Mouse (Mus musculus) lung, embryonic 16.5 days (tissue): Measurements from ENCODE around the gene Gm20517. TPM values are rescaled to one million over a fixed set of nuclear protein-coding genes. Genes with fewer than 3 reads are reported as not detected.
"Not testable (repeated sequence)": the region's sequence is repeated elsewhere in the genome, so short reads cannot be mapped to it uniquely, and the experiment has no call there.

Source experiments
- ATAC-seq: fragments of 200-750 bp; cut with Nextera tagmentation; 2 replicates; pipeline ENCODE4 v1.8.0; 2017; ENCODE audit warnings: low read depth, mild to moderate bottlenecking, moderate library complexity
- H3K27ac ChIP-seq: fragments of 300-500 bp; sonication (generic); 2 replicates; pipeline ENCODE4 v1.5.1; 2014; ENCODE audit warnings: mild to moderate bottlenecking, control low read depth, low read length
- H3K27me3 ChIP-seq: fragments of 300-500 bp; sonication (generic); 2 replicates; pipeline ENCODE4 v1.6.1; 2014; ENCODE audit warnings: low read depth, low read length, mixed read lengths; ENCODE audit not compliant: control insufficient read depth, insufficient read depth
- H3K36me3 ChIP-seq: fragments of 300-500 bp; sonication (generic); 2 replicates; pipeline ENCODE4 v1.6.1; 2014; ENCODE audit warnings: low read length; ENCODE audit not compliant: control insufficient read depth, insufficient read depth
- H3K4me1 ChIP-seq: fragments of 300-500 bp; sonication (generic); replicated peaks from 2 replicates; pipeline ENCODE4 v1.6.1; 2014; ENCODE audit warnings: low read length, mixed read lengths; ENCODE audit not compliant: control insufficient read depth, insufficient read depth
- H3K4me2 ChIP-seq: fragments of 300-500 bp; sonication (generic); 2 replicates; pipeline ENCODE4 v1.6.1; 2014; ENCODE audit warnings: low read depth, low read length, control low read depth
- H3K4me3 ChIP-seq: fragments of 300-500 bp; sonication (generic); 2 replicates; pipeline ENCODE4 v1.5.1; 2014; ENCODE audit warnings: mild to moderate bottlenecking, low read length, control low read depth
- H3K9ac ChIP-seq: fragments of 300-500 bp; sonication (generic); 2 replicates; pipeline ENCODE4 v1.6.1; 2014; ENCODE audit warnings: low read length, control low read depth
- H3K9me3 ChIP-seq: fragments of 300-500 bp; sonication (generic); 2 replicates; pipeline ENCODE4 v1.6.1; 2016; ENCODE audit warnings: low read length; ENCODE audit not compliant: control insufficient read depth
- WGBS: fragments of 180-500 bp; shearing (Covaris S2); extraction: QIAGEN DNeasy Blood & Tissue Kit; methylation state at CpG from one replicate; pipeline ENCODE4 v1.1.7; 2014; 5-methylcytosine and 5-hydroxymethylcytosine counted together
- polyA plus RNA-seq: library from polyadenylated mRNA; unstranded; fragments of >200 nt; fragmentation: Nextera tagmentation; extraction: Ambion mirVana; gene quantifications from 2 replicates; pipeline ENCODE4 v1.2.1, GENCODE M21; 2015

The Gm20517 gene
- polyA plus RNA-seq, 1 experiment from 2014 or later = 2.2 TPM

GRCm38 (mm10) chr17:47654346-47654745 is 43.0 kb downstream of the Gm20517 start:
- H3K27me3 ChIP-seq, ATAC-seq, H3K27ac ChIP-seq, H3K4me1 ChIP-seq, H3K4me2 ChIP-seq, H3K9ac ChIP-seq, H3K4me3 ChIP-seq, H3K9me3 ChIP-seq, H3K36me3 ChIP-seq: not testable (repeated sequence)
- 93% methylated on average over 8 of the region's 8 CpGs for WGBS

DNA sequence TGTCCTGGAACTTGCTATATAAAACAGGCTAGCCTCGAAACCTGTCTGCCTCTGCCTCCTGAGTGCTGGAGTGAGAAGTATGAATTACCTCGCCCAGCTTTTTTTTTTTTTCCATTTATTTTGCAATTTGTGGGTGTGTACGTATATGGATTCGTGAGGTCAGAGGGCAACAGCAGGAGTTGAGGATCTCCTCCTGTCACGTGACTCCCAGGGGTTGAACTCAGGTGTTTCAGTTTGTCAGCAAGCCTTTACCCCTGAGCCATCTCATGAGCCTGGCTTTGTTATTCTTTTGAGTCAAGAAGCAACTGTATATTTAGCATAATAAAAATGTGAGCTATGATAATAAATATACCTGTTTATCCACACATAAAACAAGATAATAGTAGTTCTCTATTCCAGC is 44.3 kb downstream of the Gm20517 start:
- 67% methylated on average over 5 of the region's 5 CpGs for WGBS
- Histone ChIP-seq H3K4me3 (no peak overlapping the region), H3K4me2 (no peak overlapping the region), H3K36me3 (no peaks in the 10 kb centered on the region), H3K27ac (no peak overlapping the region), H3K9ac (no peak overlapping the region), H3K27me3 (no peaks in the 10 kb centered on the region), H3K9me3 (no peaks in the 10 kb centered on the region), H3K4me1 (no peaks in the 10 kb centered on the region)
- ATAC-seq = no peak

GRCm38 (mm10) chr17:47657901-47658300 is 46.5 kb downstream of the Gm20517 start:
- H3K4me1 ChIP-seq = no peaks in the 10 kb centered on the region
- H3K4me2 ChIP-seq = no peak overlapping the region
- H3K27ac ChIP-seq = no peak overlapping the region
- H3K27me3 ChIP-seq = no peaks in the 10 kb centered on the region
- WGBS = 90% methylated on average over 4 of the region's 4 CpGs
- no peak for ATAC-seq
- no peak overlapping the region for H3K9ac ChIP-seq
- no peaks in the 10 kb centered on the region for H3K9me3 ChIP-seq
- H3K36me3 ChIP-seq = no peaks in the 10 kb centered on the region
- H3K4me3 ChIP-seq = no peak overlapping the region

DNA sequence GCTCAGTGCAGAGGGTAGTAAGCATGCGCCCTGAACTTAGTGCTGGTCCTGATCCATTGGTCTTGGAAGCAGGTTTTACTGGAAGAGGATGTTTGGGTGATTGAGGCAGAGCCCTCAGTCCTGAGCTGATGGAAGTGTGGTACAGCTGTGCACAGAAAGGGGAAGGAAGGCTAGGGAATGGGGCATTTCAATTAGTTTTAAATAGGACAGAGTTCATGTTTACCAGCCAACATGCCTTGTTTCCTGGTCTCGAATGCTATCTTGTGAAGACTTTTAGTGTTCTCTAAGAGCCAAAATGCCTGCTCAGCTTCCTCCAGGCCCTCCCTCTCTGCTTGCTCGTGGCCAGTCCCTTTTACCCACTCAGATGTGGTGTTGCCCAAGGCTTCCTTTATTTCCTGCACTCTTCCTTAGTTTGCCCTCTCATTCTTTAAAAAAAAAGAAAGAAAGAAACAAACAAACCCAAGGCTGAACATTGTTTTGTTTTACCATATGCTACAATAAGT is 47.4 kb downstream of the Gm20517 start:
- Histone ChIP-seq H3K27ac (no peak overlapping the region), H3K36me3 (no peaks in the 10 kb centered on the region), H3K27me3 (no peaks in the 10 kb centered on the region), H3K9ac (no peak overlapping the region), H3K4me1 (no peaks in the 10 kb centered on the region), H3K9me3 (no peaks in the 10 kb centered on the region), H3K4me2 (no peak overlapping the region), H3K4me3 (no peak overlapping the region)
- 67% methylated on average over 3 of the region's 3 CpGs for WGBS
- no peak for ATAC-seq

GRCm38 (mm10) chr17:47663009-47663713 is 51.8 kb downstream of the Gm20517 start:
- 51% methylated on average over 9 of the region's 9 CpGs for WGBS
- Histone ChIP-seq H3K27ac (no peak overlapping the region), H3K36me3 (no peaks in the 10 kb centered on the region), H3K4me2 (no peak overlapping the region), H3K27me3 (no peaks in the 10 kb centered on the region), H3K9ac (no peak overlapping the region), H3K4me1 (no peaks in the 10 kb centered on the region), H3K9me3 (no peaks in the 10 kb centered on the region), H3K4me3 (no peak overlapping the region)
- ATAC-seq = no peak

DNA sequence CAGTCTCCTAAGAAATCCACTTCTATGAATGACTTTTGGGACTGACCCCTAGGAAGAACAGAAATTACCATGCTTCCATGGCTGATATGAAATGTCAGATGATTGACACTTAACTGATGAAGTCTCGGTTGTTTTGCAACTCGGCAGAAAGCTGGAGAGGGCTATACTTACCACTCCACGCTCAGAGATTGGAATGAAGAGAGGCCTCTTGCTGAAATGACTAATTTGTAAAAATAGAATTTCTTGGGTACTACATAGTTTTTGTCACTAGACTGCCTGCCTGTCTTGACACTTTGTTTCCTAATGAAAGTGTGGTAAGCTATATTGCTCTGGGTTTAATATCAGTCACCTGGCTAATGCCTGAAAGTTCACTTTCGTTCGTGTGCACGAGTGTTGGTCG is 53.1 kb downstream of the Gm20517 start:
- Histone ChIP-seq H3K9ac (no peak overlapping the region), H3K9me3 (no peaks in the 10 kb centered on the region), H3K4me1 (no peaks in the 10 kb centered on the region), H3K4me2 (no peak overlapping the region), H3K36me3 (no peaks in the 10 kb centered on the region), H3K27ac (no peak overlapping the region), H3K27me3 (no peaks in the 10 kb centered on the region), H3K4me3 (no peak overlapping the region)
- WGBS = 82% methylated on average over 7 of the region's 7 CpGs
- ATAC-seq = no peak

DNA sequence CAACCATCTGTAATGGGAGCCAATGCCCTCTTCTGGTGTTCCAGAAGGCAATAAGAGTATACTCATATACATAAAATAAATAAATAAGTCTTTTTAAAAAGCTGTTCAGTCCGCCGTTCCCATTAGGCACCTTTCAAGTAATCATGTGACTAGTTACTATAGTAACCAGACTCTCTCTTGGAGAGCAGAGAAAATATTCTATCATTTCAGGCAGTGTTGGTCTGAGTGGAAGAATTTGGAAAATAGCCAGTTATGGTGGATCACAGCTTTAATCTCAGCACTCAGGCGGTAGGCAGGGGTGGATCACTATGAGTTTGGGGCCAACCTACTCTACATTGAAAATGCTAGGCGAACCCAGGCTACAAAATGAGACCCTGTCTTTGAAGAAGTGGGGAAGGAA is 57.8 kb downstream of the Gm20517 start:
- Histone ChIP-seq H3K9me3 (no peaks in the 10 kb centered on the region), H3K4me1 (peaks cover 8% of the 10 kb centered on the region), H3K36me3 (no peaks in the 10 kb centered on the region), H3K4me3 (no peak overlapping the region), H3K27me3 (peaks cover 8% of the 10 kb centered on the region; the same call in 1 of the 2 replicates), H3K27ac (no peak overlapping the region), H3K4me2 (no peak overlapping the region), H3K9ac (no peak overlapping the region)
- 41% methylated on average over 4 of the region's 4 CpGs for WGBS
- 0 out of 2 replicates have a peak, but pooled peaks have one; percentile 15 for ATAC-seq

- H3K27ac ChIP-seq = no peak overlapping the region
- H3K9ac ChIP-seq = peak overlapping the region; percentile 61
- H3K4me2 ChIP-seq = peak overlapping the region; percentile 89
- peak; percentile 22 for ATAC-seq
- peaks cover 10% of the 10 kb centered on the region for H3K4me1 ChIP-seq
- no peaks in the 10 kb centered on the region; the same call in 1 of the 2 replicates for H3K36me3 ChIP-seq
- peak overlapping the region; percentile 52 for H3K4me3 ChIP-seq
- WGBS = 15% methylated on average over 14 of the region's 14 CpGs
- no peaks in the 10 kb centered on the region for H3K9me3 ChIP-seq
- peaks cover 8% of the 10 kb centered on the region; the same call in 1 of the 2 replicates for H3K27me3 ChIP-seq
Measured at GRCm38 (mm10) chr17:47671988-47672310, 60.6 kb downstream of the Gm20517 start.

DNA sequence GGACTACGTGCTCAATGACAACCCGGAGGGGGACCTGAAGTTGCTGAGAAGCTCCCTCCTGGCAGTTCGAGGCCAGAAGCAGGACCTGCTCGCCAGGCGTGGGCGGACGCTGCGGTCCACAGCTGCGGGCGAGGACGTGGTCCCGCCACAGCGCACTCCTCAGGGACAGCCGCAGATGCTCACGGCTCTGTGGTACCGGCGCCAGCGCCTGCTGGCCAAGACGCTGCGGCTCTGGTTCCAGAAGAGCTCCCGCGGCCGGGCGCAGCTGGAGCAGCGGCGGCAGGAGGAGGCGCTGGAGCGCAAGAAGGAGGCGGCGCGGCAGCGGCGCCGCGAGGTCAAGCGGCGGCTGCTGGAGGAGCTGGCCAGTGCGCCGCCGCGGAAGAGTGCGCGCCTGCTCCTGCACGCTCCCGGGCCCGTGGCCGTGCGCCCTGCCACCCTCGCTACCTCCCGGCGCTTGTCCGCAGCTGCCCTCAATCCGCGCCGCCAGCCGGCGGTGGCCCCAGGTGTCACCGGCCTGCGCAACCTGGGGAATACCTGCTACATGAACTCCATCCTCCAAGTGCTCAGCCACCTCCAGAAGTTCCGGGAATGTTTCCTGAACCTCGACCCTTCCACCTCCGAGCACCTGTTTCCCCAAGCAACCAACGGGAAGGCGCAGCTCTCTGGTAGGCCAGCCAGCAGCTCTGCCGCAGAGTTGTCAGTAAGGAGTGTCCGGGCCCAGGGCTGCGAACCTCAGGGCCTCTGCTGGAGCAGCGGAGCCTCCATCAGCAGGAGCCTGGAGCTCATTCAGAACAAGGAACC is 61.1 kb downstream of the Gm20517 start:
- peak; percentile 94 for ATAC-seq
- Histone ChIP-seq H3K36me3 (no peaks in the 10 kb centered on the region; the same call in 1 of the 2 replicates), H3K27ac (0 out of 2 replicates have a peak overlapping the region, but pooled peaks have one; percentile 20), H3K9me3 (no peaks in the 10 kb centered on the region), H3K4me2 (peak overlapping the region; percentile 89), H3K9ac (peak overlapping the region; percentile 62), H3K27me3 (peaks cover 8% of the 10 kb centered on the region; the same call in 1 of the 2 replicates), H3K4me1 (peaks cover 10% of the 10 kb centered on the region), H3K4me3 (peak overlapping the region; percentile 52)
- 4% methylated on average over 57 of the region's 68 CpGs for WGBS
